Comparison of ENCODE assay signal across 14 mouse cellular contexts in the genomic region with DNA sequence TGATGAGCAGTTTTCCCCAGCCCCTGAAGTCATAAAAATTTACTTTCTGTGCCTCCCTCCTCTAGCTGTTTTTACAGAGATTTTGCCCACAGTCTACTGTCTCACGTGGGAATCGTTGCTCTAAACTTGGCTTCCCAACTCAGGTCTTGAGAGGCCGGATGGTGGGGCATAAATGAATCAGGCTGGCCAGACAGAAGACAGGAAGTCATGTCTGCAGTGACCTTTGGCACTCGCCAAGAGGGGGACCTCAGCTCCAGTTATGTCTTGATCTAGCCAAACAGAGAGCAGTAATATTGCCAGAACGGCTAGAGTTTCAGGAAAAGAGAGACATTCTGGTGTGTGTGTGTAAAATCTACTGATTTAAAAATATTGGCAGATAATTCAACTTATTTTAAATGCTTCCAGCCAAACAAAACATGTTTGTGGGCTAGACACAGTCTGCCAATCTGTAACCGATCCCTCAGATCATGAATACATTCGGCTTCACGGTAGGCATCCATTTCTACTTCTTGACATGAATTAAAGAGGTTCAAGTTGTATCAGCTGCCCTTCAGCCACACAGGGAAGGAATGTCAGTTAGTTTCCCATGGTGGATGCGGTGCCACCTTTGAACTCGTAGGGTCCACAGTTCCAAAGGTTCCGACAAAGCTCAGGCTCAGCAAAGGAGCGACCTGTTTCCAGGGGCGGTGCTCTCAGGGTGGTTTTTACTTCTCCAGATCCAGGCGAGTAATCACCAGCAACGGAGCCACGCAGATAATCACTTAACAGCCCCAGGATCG. TPM values are rescaled to one million over a fixed set of nuclear protein-coding genes. Genes with fewer than 3 reads are reported as not detected.
DNase-seq lines count a peak whose midpoint lies in the region; ATAC-seq and TF ChIP-seq lines count a peak whose summit lies in the region.
"Had no signal": no experiment of that assay in that cellular context is flagged by ENCODE, and none has a peak within 500 bp of the region (broad histone marks: within the 10 kb centered on the region; RNA-seq: fewer than 3 reads in every experiment).

No protein-coding gene starts in this region.

- H3K27me3 ChIP-seq in kidney, adult 2 months (replicated peaks; ENCODE audit: control insufficient read depth, insufficient read depth, low read length), result no peaks in the 10 kb centered on the region
- H3K27me3 ChIP-seq in kidney, embryonic 14.5 days (ENCODE audit: control insufficient read depth, insufficient read depth, low read length), result no peaks in the 10 kb centered on the region
- no peaks in the 10 kb centered on the region for H3K27me3 ChIP-seq in embryonic facial prominence, embryonic 14.5 days (replicated peaks; ENCODE audit: control insufficient read depth, insufficient read depth, low read length)
- no peaks in the 10 kb centered on the region for H3K27me3 ChIP-seq in neural tube, embryonic 15.5 days (replicated peaks)
- H3K27me3 ChIP-seq: forebrain, embryonic 15.5 days; limb, embryonic 13.5 days; lung, embryonic 15.5 days; midbrain, embryonic 12.5 days had no signal

- H3K4me3 ChIP-seq in kidney, adult 2 months (ENCODE audit: insufficient read depth, low read depth, low read length), result no peak overlapping the region
- H3K4me3 ChIP-seq in kidney, embryonic 14.5 days (ENCODE audit: low read length), result no peak overlapping the region
- no peak overlapping the region for H3K4me3 ChIP-seq in embryonic facial prominence, embryonic 14.5 days (ENCODE audit: low read depth, low read length)
- H3K4me3 ChIP-seq in neural tube, embryonic 15.5 days (replicated peaks), result no peak overlapping the region
- H3K4me3 ChIP-seq: forebrain, embryonic 15.5 days; hindbrain, embryonic 10.5 days; limb, embryonic 13.5 days; lung, embryonic 15.5 days; midbrain, embryonic 12.5 days had no signal

- WGBS in kidney, adult 2 months, result 41% methylated on average over 17 of the region's 17 CpGs
- WGBS in kidney, embryonic 14.5 days, result 73% methylated on average over 17 of the region's 17 CpGs
- WGBS in embryonic facial prominence, embryonic 14.5 days, result 78% methylated on average over 17 of the region's 17 CpGs
- 82% methylated on average over 17 of the region's 17 CpGs for WGBS in neural tube, embryonic 15.5 days

- DNase-seq in kidney, adult 2 months, result peak; percentile 83
- peak; percentile 41 for DNase-seq in embryonic facial prominence, embryonic 14.5 days (ENCODE audit: low spot score)
- peak; percentile 34 for DNase-seq in kidney, postnatal 14 days
- DNase-seq in cerebellum, adult 11-12 months, result no peak
- DNase-seq in lung, adult 18-20 months, result no peak
- DNase-seq: cerebellum, adult 9-10 months; right cerebral cortex, postnatal 25 days had no signal

- no peaks in the 10 kb centered on the region for H3K36me3 ChIP-seq in kidney, adult 2 months (ENCODE audit: control insufficient read depth, insufficient read depth, low read length)
- peaks cover 24% of the 10 kb centered on the region for H3K36me3 ChIP-seq in kidney, embryonic 14.5 days (ENCODE audit: control insufficient read depth, insufficient read depth, low read length)
- H3K36me3 ChIP-seq in embryonic facial prominence, embryonic 14.5 days (ENCODE audit: control insufficient read depth, insufficient read depth, low read length), result 0 out of 2 replicates have a peak, but pooled peaks cover 25% of the 10 kb centered on the region
- no peaks in the 10 kb centered on the region for H3K36me3 ChIP-seq in neural tube, embryonic 15.5 days
- H3K36me3 ChIP-seq: forebrain, embryonic 15.5 days had no signal

- ATAC-seq in kidney, embryonic 14.5 days (ENCODE audit: low FRiP score, low TSS enrichment), result no peak
- ATAC-seq in embryonic facial prominence, embryonic 14.5 days (ENCODE audit: low read depth), result no peak
- ATAC-seq in neural tube, embryonic 15.5 days (ENCODE audit: low FRiP score), result no peak
- ATAC-seq: forebrain, embryonic 15.5 days had no signal

- no peak overlapping the region for H3K9ac ChIP-seq in kidney, embryonic 14.5 days (ENCODE audit: low read depth, low read length)
- no peak overlapping the region for H3K9ac ChIP-seq in embryonic facial prominence, embryonic 14.5 days (ENCODE audit: low read depth, low read length)
- no peak overlapping the region for H3K9ac ChIP-seq in neural tube, embryonic 15.5 days (replicated peaks)
- H3K9ac ChIP-seq: forebrain, embryonic 15.5 days; limb, embryonic 13.5 days; lung, embryonic 15.5 days; midbrain, embryonic 12.5 days had no signal

- peak overlapping the region; percentile 7 for H3K27ac ChIP-seq in kidney, adult 2 months (ENCODE audit: insufficient read depth, low read depth, low read length)
- no peak overlapping the region for H3K27ac ChIP-seq in kidney, embryonic 14.5 days (ENCODE audit: low read depth, low read length)
- no peak overlapping the region for H3K27ac ChIP-seq in embryonic facial prominence, embryonic 14.5 days (replicated peaks; ENCODE audit: low read depth, low read length)
- H3K27ac ChIP-seq in neural tube, embryonic 15.5 days (replicated peaks), result no peak overlapping the region
- H3K27ac ChIP-seq: forebrain, embryonic 15.5 days; hindbrain, embryonic 10.5 days; limb, embryonic 13.5 days; lung, embryonic 15.5 days; midbrain, embryonic 12.5 days had no signal

- H3K4me1 ChIP-seq in kidney, adult 2 months (ENCODE audit: control insufficient read depth, insufficient read depth, low read length), result peaks cover 21% of the 10 kb centered on the region
- peaks cover 10% of the 10 kb centered on the region for H3K4me1 ChIP-seq in kidney, embryonic 14.5 days (ENCODE audit: control insufficient read depth, insufficient read depth, low read length)
- H3K4me1 ChIP-seq in embryonic facial prominence, embryonic 14.5 days (ENCODE audit: control insufficient read depth, insufficient read depth, low read length), result peaks cover 7% of the 10 kb centered on the region
- peaks cover 8% of the 10 kb centered on the region for H3K4me1 ChIP-seq in neural tube, embryonic 15.5 days

- H3K9me3 ChIP-seq in kidney, embryonic 14.5 days (ENCODE audit: control insufficient read depth, low read length), result no peaks in the 10 kb centered on the region
- H3K9me3 ChIP-seq in embryonic facial prominence, embryonic 14.5 days (ENCODE audit: control insufficient read depth, low read length), result no peaks in the 10 kb centered on the region
- H3K9me3 ChIP-seq in neural tube, embryonic 15.5 days (replicated peaks), result no peaks in the 10 kb centered on the region
- H3K9me3 ChIP-seq: forebrain, embryonic 15.5 days; limb, embryonic 13.5 days; lung, embryonic 15.5 days; midbrain, embryonic 12.5 days had no signal

- TF ChIP-seq POLR2A in kidney, adult 2 months (IDR thresholded peaks at IDR 0.05; ENCODE audit: low read depth, low read length), result no peak

- no peak overlapping the region for H3K4me2 ChIP-seq in kidney, embryonic 14.5 days (replicated peaks; ENCODE audit: low read depth, low read length)
- H3K4me2 ChIP-seq in embryonic facial prominence, embryonic 14.5 days (ENCODE audit: low read depth, low read length), result no peak overlapping the region
- 0 out of 2 replicates have a peak overlapping the region, but pooled peaks have one; percentile 1 for H3K4me2 ChIP-seq in neural tube, embryonic 15.5 days
- H3K4me2 ChIP-seq: forebrain, embryonic 15.5 days; limb, embryonic 13.5 days; lung, embryonic 15.5 days; midbrain, embryonic 12.5 days had no signal

- no peak for TF ChIP-seq CTCF in kidney, adult 2 months (conservative IDR thresholded peaks at IDR 0.05; ENCODE audit: insufficient read depth, insufficient read length, low read depth, low read length)

RNA-seq across cellular contexts. Expression of a gene that starts 5.4 kb away (rescaled TPM):
- 4.5 and 4.8 TPM in 2 replicates for polyA plus RNA-seq in kidney, adult 2 months (2012; rRNA removed)
- 31.9 and 34.9 TPM in 2 replicates for polyA plus RNA-seq in kidney, embryonic 14.5 days (2014; fragmentation: Nextera tagmentation; extraction: Ambion mirVana)
- 16.6 and 16.8 TPM in 2 replicates for polyA plus RNA-seq in embryonic facial prominence, embryonic 14.5 days (2014; fragmentation: Nextera tagmentation; extraction: Ambion mirVana)
- 38.8 and 40.1 TPM in 2 replicates for polyA plus RNA-seq in neural tube, embryonic 15.5 days (2015; fragmentation: Nextera tagmentation; extraction: Ambion mirVana)

Comparison
In these comparisons a context has a peak if more than half of its experiments do, and no peak if none do; other contexts are left out.
1. DNase-seq: peak in kidney, adult 2 months (single experiment), embryonic facial prominence, embryonic 14.5 days (single experiment) and kidney, postnatal 14 days (single experiment); none in cerebellum, adult 11-12 months (single experiment) and lung, adult 18-20 months (0 of 2).